Mouse (Mus musculus): Measurements from ENCODE around the gene Psph. TPM values are rescaled to one million over a fixed set of nuclear protein-coding genes. Genes with fewer than 3 reads are reported as not detected.
A peak's percentile ranks its signal among the peaks of the same experiment; 100 is the strongest.

Psph gene
- polyA plus RNA-seq, 1 experiment from 2014 or later, result 34.9 TPM

GRCm38 (mm10) chr5:129726784-129727183, 60.5 kb downstream of the Psph start:
- Histone ChIP-seq H3K4me2 (ENCODE audit: low read depth, low read length) (no peak overlapping the region), H3K36me3 (replicated peaks; ENCODE audit: control insufficient read depth, insufficient read depth, low read depth, low read length) (no peaks in the 10 kb centered on the region), H3K9ac (replicated peaks; ENCODE audit: low read length) (no peak overlapping the region), H3K4me1 (ENCODE audit: control insufficient read depth, insufficient read depth, low read length) (no peaks in the 10 kb centered on the region), H3K27ac (replicated peaks; ENCODE audit: low read depth, low read length) (no peak overlapping the region), H3K4me3 (ENCODE audit: low read depth, low read length) (no peak overlapping the region), H3K27me3 (ENCODE audit: control insufficient read depth, insufficient read depth, low read length) (no peaks in the 10 kb centered on the region), H3K9me3 (replicated peaks; ENCODE audit: control insufficient read depth, low read length) (no peaks in the 10 kb centered on the region)
- WGBS, result 70% methylated on average over 3 of the region's 3 CpGs
- DNase-seq (ENCODE audit: low spot score), result no peak
- ATAC-seq (replicated peaks; ENCODE audit: insufficient number of reproducible peaks, low FRiP score, low TSS enrichment, low read depth), result no peak

GRCm38 (mm10) chr5:129725774-129726392, 61.4 kb downstream of the Psph start:
- peak overlapping the region; percentile 95 for H3K9ac ChIP-seq (replicated peaks; ENCODE audit: low read length)
- no peaks in the 10 kb centered on the region for H3K27me3 ChIP-seq (ENCODE audit: control insufficient read depth, insufficient read depth, low read length)
- H3K36me3 ChIP-seq (replicated peaks; ENCODE audit: control insufficient read depth, insufficient read depth, low read depth, low read length), result no peaks in the 10 kb centered on the region
- peak overlapping the region; percentile 91 for H3K4me3 ChIP-seq (ENCODE audit: low read depth, low read length)
- peak; percentile 10 for DNase-seq (ENCODE audit: low spot score)
- 30% methylated on average over 7 of the region's 7 CpGs for WGBS
- H3K27ac ChIP-seq (replicated peaks; ENCODE audit: low read depth, low read length), result no peak overlapping the region
- H3K9me3 ChIP-seq (replicated peaks; ENCODE audit: control insufficient read depth, low read length), result no peaks in the 10 kb centered on the region
- peak overlapping the region; percentile 59 for H3K4me2 ChIP-seq (ENCODE audit: low read depth, low read length)
- ATAC-seq (replicated peaks; ENCODE audit: insufficient number of reproducible peaks, low FRiP score, low TSS enrichment, low read depth), result no peak
- no peaks in the 10 kb centered on the region for H3K4me1 ChIP-seq (ENCODE audit: control insufficient read depth, insufficient read depth, low read length)

GRCm38 (mm10) chr5:129724834-129725773, 62.1 kb downstream of the Psph start, which contains the start of gene Nipsnap2:
Gene Nipsnap2 (plus strand): TSS chr5:129725063.
- ATAC-seq (replicated peaks; ENCODE audit: insufficient number of reproducible peaks, low FRiP score, low TSS enrichment, low read depth) (peak; percentile 91), DNase-seq (ENCODE audit: low spot score) (peak; percentile 92)
- peak within 1 kb of the TSS; percentile 91 for H3K4me3 ChIP-seq (ENCODE audit: low read depth, low read length)
- H3K36me3 ChIP-seq (replicated peaks; ENCODE audit: control insufficient read depth, insufficient read depth, low read depth, low read length), result no peaks in the 10 kb centered on the region
- no peaks in the 10 kb centered on the region for H3K27me3 ChIP-seq (ENCODE audit: control insufficient read depth, insufficient read depth, low read length)
- WGBS, result under 1% methylated on average over 88 of the region's 93 CpGs
- H3K9ac ChIP-seq (replicated peaks; ENCODE audit: low read length), result peak within 1 kb of the TSS; percentile 95
- no peaks in the 10 kb centered on the region for H3K4me1 ChIP-seq (ENCODE audit: control insufficient read depth, insufficient read depth, low read length)
- H3K9me3 ChIP-seq (replicated peaks; ENCODE audit: control insufficient read depth, low read length), result no peaks in the 10 kb centered on the region
- H3K4me2 ChIP-seq (ENCODE audit: low read depth, low read length), result peak within 1 kb of the TSS; percentile 59
- H3K27ac ChIP-seq (replicated peaks; ENCODE audit: low read depth, low read length), result peak within 1 kb of the TSS; percentile 93

DNA sequence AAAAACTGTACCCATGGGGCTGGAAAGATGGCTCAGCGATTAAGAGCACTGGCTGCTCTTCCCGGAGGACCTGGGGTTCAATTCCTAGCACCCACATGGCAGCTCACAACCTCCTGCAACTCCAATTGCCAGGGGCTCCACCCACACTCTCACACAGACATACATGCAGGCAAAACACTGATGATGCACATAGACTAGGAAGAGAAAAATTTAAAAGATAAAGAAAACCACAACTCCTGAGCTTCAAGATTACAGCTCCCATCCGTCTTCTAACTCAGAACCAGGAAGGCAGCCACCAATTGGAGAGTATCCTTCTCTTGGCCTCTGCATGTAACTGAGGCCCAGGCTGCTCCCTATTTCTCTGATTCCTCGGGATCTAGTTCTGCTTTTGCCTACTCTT, 63.0 kb downstream of the Psph start:
- no peak for DNase-seq (ENCODE audit: low spot score)
- H3K4me3 ChIP-seq (ENCODE audit: low read depth, low read length), result peak overlapping the region; percentile 91; the same call in 1 of the 2 replicates
- H3K36me3 ChIP-seq (replicated peaks; ENCODE audit: control insufficient read depth, insufficient read depth, low read depth, low read length), result no peaks in the 10 kb centered on the region
- H3K9ac ChIP-seq (replicated peaks; ENCODE audit: low read length), result peak overlapping the region; percentile 95; the same call in 1 of the 2 replicates
- no peaks in the 10 kb centered on the region for H3K9me3 ChIP-seq (replicated peaks; ENCODE audit: control insufficient read depth, low read length)
- 53% methylated on average over 4 of the region's 4 CpGs for WGBS
- no peak for ATAC-seq (replicated peaks; ENCODE audit: insufficient number of reproducible peaks, low FRiP score, low TSS enrichment, low read depth)
- no peaks in the 10 kb centered on the region for H3K27me3 ChIP-seq (ENCODE audit: control insufficient read depth, insufficient read depth, low read length)
- peak overlapping the region; percentile 59; the same call in 1 of the 2 replicates for H3K4me2 ChIP-seq (ENCODE audit: low read depth, low read length)
- H3K27ac ChIP-seq (replicated peaks; ENCODE audit: low read depth, low read length), result no peak overlapping the region
- no peaks in the 10 kb centered on the region for H3K4me1 ChIP-seq (ENCODE audit: control insufficient read depth, insufficient read depth, low read length)

- 86% methylated on average over 3 of the region's 3 CpGs for WGBS
- no peaks in the 10 kb centered on the region for H3K9me3 ChIP-seq (replicated peaks; ENCODE audit: control insufficient read depth, low read length)
- no peaks in the 10 kb centered on the region for H3K27me3 ChIP-seq (ENCODE audit: control insufficient read depth, insufficient read depth, low read length)
- H3K4me3 ChIP-seq (ENCODE audit: low read depth, low read length), result no peak overlapping the region
- no peak for DNase-seq (ENCODE audit: low spot score)
- H3K9ac ChIP-seq (replicated peaks; ENCODE audit: low read length), result no peak overlapping the region
- peaks cover 6% of the 10 kb centered on the region; the same call in 1 of the 2 replicates for H3K36me3 ChIP-seq (replicated peaks; ENCODE audit: control insufficient read depth, insufficient read depth, low read depth, low read length)
- ATAC-seq (replicated peaks; ENCODE audit: insufficient number of reproducible peaks, low FRiP score, low TSS enrichment, low read depth), result no peak
- H3K27ac ChIP-seq (replicated peaks; ENCODE audit: low read depth, low read length), result no peak overlapping the region
- H3K4me1 ChIP-seq (ENCODE audit: control insufficient read depth, insufficient read depth, low read length), result no peaks in the 10 kb centered on the region
- no peak overlapping the region for H3K4me2 ChIP-seq (ENCODE audit: low read depth, low read length)
These were observed 67.1 kb downstream of the Psph start for GRCm38 (mm10) chr5:129720176-129720575.

DNA sequence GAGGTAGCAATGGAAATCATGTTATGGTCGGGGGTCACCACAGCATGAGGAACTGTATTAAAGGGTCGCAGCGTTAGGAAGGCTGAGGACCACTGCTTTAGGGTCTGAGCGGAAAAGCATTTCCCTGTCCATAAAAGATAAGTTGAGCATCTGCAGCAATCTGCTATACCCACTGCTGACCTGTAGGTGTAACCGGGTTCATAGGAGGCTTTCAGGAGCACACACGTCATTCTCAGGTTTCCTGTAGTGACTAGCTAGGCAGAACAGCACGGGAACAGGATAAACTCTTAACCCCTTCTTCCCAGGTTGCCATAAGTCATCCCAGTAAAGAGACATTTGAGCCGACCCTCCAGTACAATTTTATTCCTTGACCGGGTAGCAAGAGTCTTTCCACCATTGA, 70.2 kb downstream of the Psph start:
- Histone ChIP-seq H3K9me3 (replicated peaks; ENCODE audit: control insufficient read depth, low read length) (no peaks in the 10 kb centered on the region), H3K4me3 (ENCODE audit: low read depth, low read length) (no peak overlapping the region), H3K36me3 (replicated peaks; ENCODE audit: control insufficient read depth, insufficient read depth, low read depth, low read length) (peaks cover 6% of the 10 kb centered on the region; the same call in 1 of the 2 replicates), H3K27ac (replicated peaks; ENCODE audit: low read depth, low read length) (no peak overlapping the region), H3K4me2 (ENCODE audit: low read depth, low read length) (no peak overlapping the region), H3K27me3 (ENCODE audit: control insufficient read depth, insufficient read depth, low read length) (no peaks in the 10 kb centered on the region), H3K4me1 (ENCODE audit: control insufficient read depth, insufficient read depth, low read length) (no peaks in the 10 kb centered on the region), H3K9ac (replicated peaks; ENCODE audit: low read length) (no peak overlapping the region)
- 79% methylated on average over 9 of the region's 9 CpGs for whole genome bisulfite sequencing
- DNase-seq (ENCODE audit: low spot score) (no peak), ATAC-seq (replicated peaks; ENCODE audit: insufficient number of reproducible peaks, low FRiP score, low TSS enrichment, low read depth) (no peak)
